Mouse (Mus musculus): ENCODE data around the gene Cenpa. TPM values are rescaled to one million over a fixed set of nuclear protein-coding genes. Genes with fewer than 3 reads are reported as not detected.

Cenpa gene
- polyA plus RNA-seq, 1 experiment from 2014 or later = 33.0 TPM

DNA sequence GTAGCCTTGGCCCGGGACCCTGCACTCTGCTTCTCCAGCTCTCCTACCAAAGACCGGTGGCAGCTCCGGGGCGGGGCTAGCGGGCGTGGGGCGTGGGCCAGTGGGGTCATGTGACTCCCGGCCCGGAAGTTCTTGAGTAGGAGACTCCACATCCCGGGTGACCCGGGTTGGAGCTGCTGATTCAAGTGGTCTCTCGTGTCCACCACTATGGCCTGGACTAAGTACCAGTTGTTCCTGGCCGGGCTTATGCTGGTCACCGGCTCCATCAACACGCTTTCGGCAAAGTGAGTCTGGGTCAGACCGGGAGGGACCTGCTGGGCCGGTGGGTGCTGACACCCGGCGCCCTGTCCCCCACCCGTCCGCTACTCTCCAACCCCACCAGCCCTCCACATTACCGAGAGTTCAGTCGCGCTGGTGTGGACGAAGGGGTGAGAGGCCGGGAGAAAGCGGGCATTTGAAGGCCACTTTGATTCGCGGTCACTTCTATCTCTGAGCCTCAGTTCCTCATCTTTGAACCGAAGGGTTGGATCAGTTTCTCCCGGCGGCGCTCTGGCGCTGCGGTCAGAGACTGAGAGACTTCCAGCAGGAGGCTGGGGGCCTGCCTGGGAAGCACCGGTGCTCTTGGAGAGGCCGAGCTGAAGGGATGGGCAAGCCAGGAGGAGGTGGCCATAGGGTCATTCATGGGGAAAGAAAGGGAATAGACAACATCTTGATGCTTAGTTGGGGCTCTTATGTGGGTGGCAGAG is 18.6 kb upstream of the Cenpa start, which contains the start of gene Slc35f6:
TSS of gene Slc35f6 (plus strand) at position 119 of the 746 bp plus-strand sequence.
- no peaks in the 10 kb centered on the region for H3K27me3 ChIP-seq (replicated peaks)
- H3K27ac ChIP-seq (replicated peaks) = peak within 1 kb of the TSS; percentile 82
- no peaks in the 10 kb centered on the region for H3K9me3 ChIP-seq (replicated peaks)
- H3K9ac ChIP-seq (replicated peaks) = peak within 1 kb of the TSS; percentile 73
- peaks cover 5% of the 10 kb centered on the region; the same call in 1 of the 2 replicates for H3K36me3 ChIP-seq
- H3K4me2 ChIP-seq = peak within 1 kb of the TSS; percentile 96
- ATAC-seq (ENCODE audit: low FRiP score) = peak; percentile 97
- peak within 1 kb of the TSS; percentile 89 for H3K4me3 ChIP-seq (replicated peaks)
- under 1% methylated on average over 38 of the region's 38 CpGs for WGBS
- H3K4me1 ChIP-seq = peaks cover 22% of the 10 kb centered on the region

DNA sequence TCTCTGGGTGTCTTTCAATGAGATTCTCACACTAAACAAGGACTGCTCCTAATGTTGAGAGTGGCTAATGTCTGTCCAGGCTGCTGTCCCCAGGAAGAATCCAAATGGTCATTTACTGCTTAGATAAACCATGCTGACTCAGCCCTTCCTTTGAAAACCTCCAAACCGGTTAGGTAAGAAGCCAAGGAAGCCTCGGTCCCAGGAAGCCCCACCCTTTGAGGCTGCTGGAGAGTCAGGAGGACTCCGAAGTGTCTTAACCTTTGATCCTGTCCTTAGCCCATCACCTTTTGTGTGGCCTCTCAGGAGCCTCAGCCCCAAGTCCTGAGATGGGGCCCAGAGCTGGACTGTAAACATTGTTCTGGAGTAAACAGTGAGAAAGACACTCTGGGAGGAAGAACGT is 17.0 kb upstream of the Cenpa start:
- Histone ChIP-seq H3K4me2 (peak overlapping the region; percentile 96; the same call in 1 of the 2 replicates), H3K9me3 (replicated peaks) (no peaks in the 10 kb centered on the region), H3K27ac (replicated peaks) (no peak overlapping the region), H3K27me3 (replicated peaks) (no peaks in the 10 kb centered on the region), H3K36me3 (peaks cover 7% of the 10 kb centered on the region; the same call in 1 of the 2 replicates), H3K4me3 (replicated peaks) (peak overlapping the region; percentile 89; the same call in 1 of the 2 replicates), H3K9ac (replicated peaks) (no peak overlapping the region), H3K4me1 (peaks cover 22% of the 10 kb centered on the region)
- WGBS = 72% methylated on average over 4 of the region's 4 CpGs
- ATAC-seq (ENCODE audit: low FRiP score) = no peak

DNA sequence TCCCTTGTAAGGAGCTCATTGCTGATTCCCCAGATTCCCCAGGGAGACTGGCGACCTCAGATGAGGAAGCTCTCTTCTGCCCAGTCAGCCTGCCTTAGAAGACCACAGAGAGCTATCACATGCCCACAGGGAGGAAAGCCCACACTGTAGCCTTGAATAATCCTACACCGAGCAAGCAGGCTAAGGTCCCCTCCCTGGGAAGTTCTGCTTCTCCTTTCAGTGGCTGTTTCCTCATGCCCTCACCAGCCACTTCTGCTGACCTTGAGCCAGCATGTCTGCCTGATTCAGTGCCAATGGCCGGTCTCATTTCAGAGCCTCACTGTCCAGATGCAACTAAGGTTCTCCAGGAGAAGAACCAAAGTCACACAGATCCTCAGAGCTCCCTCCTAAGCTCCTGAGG is 15.8 kb upstream of the Cenpa start:
- no peak overlapping the region for H3K4me2 ChIP-seq
- no peak overlapping the region for H3K27ac ChIP-seq (replicated peaks)
- no peak overlapping the region for H3K9ac ChIP-seq (replicated peaks)
- no peaks in the 10 kb centered on the region for H3K27me3 ChIP-seq (replicated peaks)
- WGBS = 81% methylated on average over 3 of the region's 3 CpGs
- no peak overlapping the region for H3K4me3 ChIP-seq (replicated peaks)
- no peak for ATAC-seq (ENCODE audit: low FRiP score)
- H3K9me3 ChIP-seq (replicated peaks) = no peaks in the 10 kb centered on the region
- peaks cover 22% of the 10 kb centered on the region for H3K4me1 ChIP-seq
- peaks cover 19% of the 10 kb centered on the region for H3K36me3 ChIP-seq

- no peak for ATAC-seq (ENCODE audit: low FRiP score)
Measured at GRCm38 (mm10) chr5:30651554-30651953, 15.0 kb upstream of the Cenpa start.

DNA sequence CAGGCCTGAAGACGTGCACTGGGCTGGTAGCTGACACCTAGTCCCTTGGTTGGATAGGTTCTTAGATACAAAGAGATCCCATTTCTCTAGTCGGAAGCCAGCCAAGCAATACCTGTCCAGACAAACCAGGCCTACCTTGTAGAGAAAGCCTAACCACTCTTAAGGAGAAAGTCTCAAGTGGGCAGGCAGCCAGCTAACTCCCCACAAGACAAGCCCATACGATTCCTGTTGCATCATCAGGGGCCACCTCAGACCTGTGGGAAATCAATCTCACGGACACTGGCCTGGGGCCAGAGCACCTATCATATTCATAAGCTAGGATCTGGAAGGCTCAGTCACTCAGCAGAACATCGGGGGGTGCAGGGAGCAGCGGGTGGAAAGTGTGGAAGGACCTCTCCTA is 13.3 kb upstream of the Cenpa start:
- Histone ChIP-seq H3K4me1 (peaks cover 11% of the 10 kb centered on the region), H3K36me3 (peaks cover 42% of the 10 kb centered on the region), H3K9me3 (replicated peaks) (no peaks in the 10 kb centered on the region), H3K27me3 (replicated peaks) (no peaks in the 10 kb centered on the region), H3K27ac (replicated peaks) (no peak overlapping the region), H3K4me3 (replicated peaks) (no peak overlapping the region), H3K4me2 (no peak overlapping the region), H3K9ac (replicated peaks) (no peak overlapping the region)
- no peak for ATAC-seq (ENCODE audit: low FRiP score)
- WGBS = 90% methylated on average over 6 of the region's 6 CpGs

More at GRCm38 (mm10) chr5:30651554-30651953, 15.0 kb upstream of the Cenpa start:
- 89% methylated on average over 3 of the region's 3 CpGs for WGBS
- no peak overlapping the region for H3K4me2 ChIP-seq
- no peak overlapping the region for H3K9ac ChIP-seq (replicated peaks)
- H3K4me1 ChIP-seq = peaks cover 22% of the 10 kb centered on the region
- no peaks in the 10 kb centered on the region for H3K27me3 ChIP-seq (replicated peaks)
- no peak overlapping the region for H3K4me3 ChIP-seq (replicated peaks)
- no peaks in the 10 kb centered on the region for H3K9me3 ChIP-seq (replicated peaks)
- no peak overlapping the region for H3K27ac ChIP-seq (replicated peaks)
- H3K36me3 ChIP-seq = peaks cover 25% of the 10 kb centered on the region

- Histone ChIP-seq H3K27me3 (replicated peaks) (no peaks in the 10 kb centered on the region), H3K4me1 (no peaks in the 10 kb centered on the region), H3K36me3 (peaks cover 47% of the 10 kb centered on the region), H3K4me2 (no peak overlapping the region), H3K9me3 (replicated peaks) (no peaks in the 10 kb centered on the region), H3K9ac (replicated peaks) (no peak overlapping the region), H3K4me3 (replicated peaks) (no peak overlapping the region), H3K27ac (replicated peaks) (no peak overlapping the region)
- no peak for ATAC-seq (ENCODE audit: low FRiP score)
- 84% methylated on average over 8 of the region's 8 CpGs for WGBS
Measured at GRCm38 (mm10) chr5:30655042-30655441, 11.5 kb upstream of the Cenpa start.

- Histone ChIP-seq H3K9ac (replicated peaks) (no peak overlapping the region), H3K36me3 (peaks cover 46% of the 10 kb centered on the region)
- ATAC-seq (ENCODE audit: low FRiP score) = no peak
Measured at GRCm38 (mm10) chr5:30655526-30656195, 10.9 kb upstream of the Cenpa start.

DNA sequence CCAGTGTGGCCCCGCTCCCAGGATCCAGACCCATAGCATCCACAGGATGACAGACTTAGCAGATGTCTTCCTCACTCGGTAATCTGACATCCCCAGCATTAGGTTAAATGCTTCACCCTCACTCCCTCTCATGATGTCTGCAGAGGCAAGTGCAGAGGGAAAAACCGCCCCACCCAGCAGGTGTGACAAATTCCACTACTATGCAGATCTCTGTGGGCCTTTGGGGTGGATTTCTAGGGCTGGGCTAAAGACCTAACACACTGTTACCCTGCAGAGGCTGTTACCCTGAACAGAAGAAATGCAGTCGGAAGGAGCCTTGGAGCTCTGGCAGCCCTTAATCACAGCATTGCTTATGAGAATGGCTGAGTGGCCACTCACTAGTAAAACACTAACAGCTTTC is 7.5 kb upstream of the Cenpa start:
- 89% methylated on average over 4 of the region's 4 CpGs for WGBS
- peaks cover 43% of the 10 kb centered on the region for H3K36me3 ChIP-seq
- H3K9ac ChIP-seq (replicated peaks) = no peak overlapping the region
- H3K4me3 ChIP-seq (replicated peaks) = no peak overlapping the region
- H3K4me2 ChIP-seq = no peak overlapping the region
- H3K9me3 ChIP-seq (replicated peaks) = no peaks in the 10 kb centered on the region
- H3K4me1 ChIP-seq = no peaks in the 10 kb centered on the region
- no peaks in the 10 kb centered on the region for H3K27me3 ChIP-seq (replicated peaks)
- H3K27ac ChIP-seq (replicated peaks) = no peak overlapping the region
- ATAC-seq (ENCODE audit: low FRiP score) = no peak

More at GRCm38 (mm10) chr5:30655526-30656195, 10.9 kb upstream of the Cenpa start:
- no peaks in the 10 kb centered on the region for H3K27me3 ChIP-seq (replicated peaks)
- no peaks in the 10 kb centered on the region for H3K9me3 ChIP-seq (replicated peaks)
- no peak overlapping the region for H3K4me2 ChIP-seq
- WGBS = 92% methylated on average over 6 of the region's 6 CpGs
- no peaks in the 10 kb centered on the region for H3K4me1 ChIP-seq
- H3K27ac ChIP-seq (replicated peaks) = no peak overlapping the region
- H3K4me3 ChIP-seq (replicated peaks) = no peak overlapping the region

- H3K27ac ChIP-seq (replicated peaks) = no peak overlapping the region
- ATAC-seq (ENCODE audit: low FRiP score) = no peak
- no peaks in the 10 kb centered on the region for H3K4me1 ChIP-seq
- no peak overlapping the region for H3K9ac ChIP-seq (replicated peaks)
- H3K4me3 ChIP-seq (replicated peaks) = no peak overlapping the region
- 88% methylated on average over 1 of the region's 1 CpGs for WGBS
- H3K4me2 ChIP-seq = no peak overlapping the region
- peaks cover 35% of the 10 kb centered on the region for H3K36me3 ChIP-seq
- H3K27me3 ChIP-seq (replicated peaks) = no peaks in the 10 kb centered on the region
- no peaks in the 10 kb centered on the region for H3K9me3 ChIP-seq (replicated peaks)
Measured at GRCm38 (mm10) chr5:30660278-30660677, 6.3 kb upstream of the Cenpa start.

- Histone ChIP-seq H3K4me1 (no peaks in the 10 kb centered on the region), H3K27ac (replicated peaks) (no peak overlapping the region), H3K9ac (replicated peaks) (no peak overlapping the region), H3K9me3 (replicated peaks) (no peaks in the 10 kb centered on the region), H3K36me3 (peaks cover 29% of the 10 kb centered on the region), H3K27me3 (replicated peaks) (no peaks in the 10 kb centered on the region), H3K4me2 (no peak overlapping the region), H3K4me3 (replicated peaks) (no peak overlapping the region)
- ATAC-seq (ENCODE audit: low FRiP score) = no peak
- 97% methylated on average over 5 of the region's 5 CpGs for WGBS
Measured at GRCm38 (mm10) chr5:30660813-30661212, 5.8 kb upstream of the Cenpa start.

DNA sequence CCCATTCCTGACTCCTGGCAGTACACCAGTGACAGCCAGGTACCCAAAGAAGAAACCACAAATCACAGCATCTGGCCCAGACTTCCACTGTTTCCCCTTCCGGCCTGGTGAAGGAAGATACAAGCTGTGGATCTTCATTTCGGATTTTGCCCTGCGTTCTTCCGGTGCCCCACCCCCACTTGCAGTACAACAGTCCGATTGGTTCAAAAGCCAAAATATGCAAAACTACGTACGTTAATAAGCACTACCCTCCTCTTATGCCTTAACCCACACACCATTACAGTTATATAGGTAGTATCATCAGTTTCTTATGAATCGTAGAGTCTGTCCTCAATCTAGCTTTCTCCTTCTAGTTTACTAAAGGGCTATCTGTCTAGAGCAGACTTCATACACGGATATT is 1.2 kb upstream of the Cenpa start:
- Histone ChIP-seq H3K9ac (replicated peaks) (no peak overlapping the region), H3K36me3 (no peaks in the 10 kb centered on the region), H3K4me1 (peaks cover 10% of the 10 kb centered on the region), H3K4me3 (replicated peaks) (no peak overlapping the region), H3K27me3 (replicated peaks) (no peaks in the 10 kb centered on the region), H3K9me3 (replicated peaks) (no peaks in the 10 kb centered on the region), H3K4me2 (no peak overlapping the region), H3K27ac (replicated peaks) (no peak overlapping the region)
- ATAC-seq (ENCODE audit: low FRiP score) = no peak
- WGBS = 93% methylated on average over 9 of the region's 9 CpGs

DNA sequence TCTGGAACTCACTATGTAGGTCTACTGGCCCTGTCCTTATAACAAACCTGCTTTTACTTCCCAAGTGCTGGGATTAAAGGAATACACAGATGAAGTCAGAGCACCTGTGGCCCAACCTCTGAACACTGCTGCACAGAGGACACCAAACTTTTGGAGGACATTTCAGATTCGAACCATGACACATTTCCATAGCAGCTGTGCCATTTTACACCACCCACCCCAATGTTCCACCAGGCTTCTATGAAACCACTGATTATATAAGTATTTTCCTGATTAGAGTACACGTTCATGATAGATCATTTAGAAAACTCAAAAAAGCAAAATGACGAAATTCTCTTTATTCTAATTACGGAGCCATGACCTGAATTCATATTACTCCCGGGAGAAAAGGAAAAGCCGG is 609 bp upstream of the Cenpa start:
- peak overlapping the region; percentile 81 for H3K4me3 ChIP-seq (replicated peaks)
- no peaks in the 10 kb centered on the region for H3K27me3 ChIP-seq (replicated peaks)
- H3K4me1 ChIP-seq = peaks cover 10% of the 10 kb centered on the region
- H3K4me2 ChIP-seq = peak overlapping the region; percentile 95
- no peak for ATAC-seq (ENCODE audit: low FRiP score)
- H3K9me3 ChIP-seq (replicated peaks) = no peaks in the 10 kb centered on the region
- peak overlapping the region; percentile 49 for H3K9ac ChIP-seq (replicated peaks)
- 60% methylated on average over 6 of the region's 6 CpGs for WGBS
- H3K27ac ChIP-seq (replicated peaks) = peak overlapping the region; percentile 73
- no peaks in the 10 kb centered on the region for H3K36me3 ChIP-seq

Measured in neural tube, embryonic 15.5 days (tissue).